Mouse (Mus musculus) lung, adult 18-20 months (tissue): ENCODE measurements around the gene Gm17490.

Source experiments
- DNase-seq, 2 experiments: peaks; one replicate each; pipeline ENCODE4 v3.0.0; 2022; ENCODE audit warnings: mixed read lengths in 2 of 2

Gm17490 gene

DNA sequence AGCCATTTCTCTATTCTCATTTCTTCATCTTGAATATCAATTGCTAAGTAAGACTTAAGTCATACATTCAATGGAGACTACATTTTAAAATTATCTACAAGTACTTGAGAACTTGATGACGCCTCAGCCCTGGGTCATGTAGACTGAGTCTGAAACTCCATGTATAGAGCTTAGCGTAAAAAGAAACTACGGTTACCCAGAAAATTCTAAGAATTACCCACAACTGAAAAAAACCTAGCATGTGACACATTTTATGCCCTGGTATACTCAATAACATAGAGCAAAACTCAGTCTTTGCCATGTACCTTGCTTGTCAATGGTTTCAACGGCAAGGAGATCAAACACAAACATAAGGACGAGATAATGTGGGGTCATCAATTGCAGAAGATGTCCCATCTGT is at the start of gene Gm17490:
TSS of gene Gm17490 (minus strand) at position 375 of the 400 bp plus-strand sequence.
- no peak for DNase-seq

DNA sequence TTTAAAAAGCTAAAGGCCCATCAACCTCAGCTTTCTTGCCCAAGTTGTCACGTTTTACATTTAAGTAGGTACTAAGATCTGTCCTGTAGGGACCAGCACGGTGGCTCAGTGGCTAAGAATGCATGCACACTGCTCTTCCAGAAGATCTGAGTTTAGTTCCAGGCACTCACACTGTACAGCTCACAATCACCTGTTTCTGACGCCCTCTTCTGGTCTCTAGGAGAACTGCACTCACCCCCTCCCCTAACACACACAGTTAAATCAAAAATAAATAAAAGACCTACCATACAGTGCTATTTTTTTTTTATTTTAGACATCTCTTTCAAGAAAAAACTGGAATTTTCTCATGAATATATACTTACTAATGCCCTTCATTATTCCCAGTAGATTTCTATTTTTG is 46.1 kb upstream of the Gm17490 start:
- no peak for DNase-seq

DNA sequence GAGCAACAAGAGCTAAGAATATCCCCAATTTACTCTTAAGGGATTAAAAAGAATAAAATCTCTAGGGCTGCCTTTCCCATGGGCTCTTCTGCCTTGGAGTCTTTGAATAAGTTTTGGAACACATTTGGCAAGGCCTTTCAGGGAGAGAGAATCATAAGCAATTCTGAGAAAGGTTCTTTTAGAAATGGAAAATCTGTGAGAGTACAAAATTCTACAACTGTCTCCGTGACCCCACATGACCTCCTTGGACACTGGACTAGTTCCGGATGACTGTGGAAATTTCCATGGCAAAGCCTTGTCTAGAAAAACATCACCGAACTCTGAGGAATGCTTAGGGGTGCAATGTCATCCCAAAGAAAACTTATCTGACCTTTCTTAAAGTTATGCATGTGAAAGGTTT is 39.3 kb upstream of the Gm17490 start:
- peak in 1 of 2 experiments; percentile 13 for DNase-seq

DNA sequence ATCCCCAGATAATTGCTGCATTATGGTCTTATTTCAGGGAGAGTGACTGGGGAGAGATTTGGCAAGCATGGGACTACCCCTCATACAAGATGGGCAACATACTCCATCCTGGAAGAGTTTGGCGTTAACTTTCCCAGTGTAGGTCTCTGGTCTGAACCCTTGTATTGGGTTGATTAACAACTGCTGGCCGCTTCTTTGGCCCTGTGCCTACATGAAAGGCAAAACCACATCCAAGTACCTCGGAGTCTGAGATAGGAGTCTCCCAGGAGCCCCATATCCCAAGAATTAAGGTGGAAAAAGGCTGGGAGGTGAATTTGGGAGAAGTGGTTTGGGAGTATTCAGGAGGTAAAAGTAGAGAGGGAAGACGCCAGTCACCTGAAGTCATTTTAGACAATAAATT is 38.7 kb upstream of the Gm17490 start:
- no peak for DNase-seq

DNA sequence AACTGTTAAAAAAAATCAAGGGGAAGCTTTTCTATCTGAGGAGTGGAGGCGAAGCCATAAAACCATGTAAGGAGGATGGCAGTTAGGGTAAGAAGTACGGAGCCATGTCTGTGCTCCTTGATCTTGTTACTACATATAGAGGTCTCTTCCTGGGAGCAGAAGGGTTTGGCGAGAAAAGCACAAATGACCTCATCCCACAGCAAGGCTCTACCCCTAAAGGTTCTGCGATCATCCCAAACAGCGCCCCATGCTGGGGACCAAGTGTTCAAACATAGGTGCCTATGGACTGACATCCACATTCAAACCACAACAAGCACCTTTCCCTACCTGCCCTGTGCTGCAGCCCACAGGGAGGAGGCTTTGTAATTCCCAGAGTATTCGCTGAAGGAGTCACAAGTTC is 38.3 kb upstream of the Gm17490 start:
- DNase-seq, result peak in 1 of 2 experiments; percentile 19

DNA sequence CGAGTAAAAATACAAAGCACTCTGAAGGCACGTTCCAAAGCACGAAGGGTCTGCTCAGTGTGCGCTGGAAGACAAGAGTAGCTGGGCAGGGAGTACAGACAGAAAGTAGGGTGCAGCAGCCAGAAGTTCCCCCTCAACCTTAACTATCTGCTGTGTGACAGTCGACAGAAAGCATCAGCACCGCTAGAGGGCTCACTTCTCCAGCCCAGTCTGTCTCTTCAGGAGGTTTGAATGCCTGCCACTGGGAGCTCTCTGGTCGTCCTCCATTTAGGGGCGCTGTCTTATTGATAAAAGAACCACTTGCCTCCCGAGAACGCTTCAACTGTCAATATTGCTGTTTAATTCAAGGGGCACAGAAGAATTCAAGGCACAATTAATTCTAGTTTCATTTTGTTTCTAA is 37.9 kb upstream of the Gm17490 start:
- peak; percentile 79 to 83 for DNase-seq

DNA sequence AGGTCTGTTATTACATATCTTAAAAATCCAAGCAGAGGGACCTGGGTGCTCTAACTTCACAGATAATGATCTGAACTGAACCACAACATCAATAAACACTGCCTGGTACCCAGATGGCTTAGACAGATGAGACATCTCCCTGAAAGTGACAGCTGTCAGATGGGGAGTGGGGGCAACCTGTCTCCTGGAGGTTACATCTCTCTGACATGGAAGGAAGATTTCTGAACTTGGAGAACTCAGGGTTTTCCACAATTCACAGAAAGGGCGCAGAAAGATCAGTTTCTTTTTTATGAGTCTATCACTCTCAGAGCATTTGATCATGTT is 36.8 kb upstream of the Gm17490 start:
- no peak for DNase-seq

DNA sequence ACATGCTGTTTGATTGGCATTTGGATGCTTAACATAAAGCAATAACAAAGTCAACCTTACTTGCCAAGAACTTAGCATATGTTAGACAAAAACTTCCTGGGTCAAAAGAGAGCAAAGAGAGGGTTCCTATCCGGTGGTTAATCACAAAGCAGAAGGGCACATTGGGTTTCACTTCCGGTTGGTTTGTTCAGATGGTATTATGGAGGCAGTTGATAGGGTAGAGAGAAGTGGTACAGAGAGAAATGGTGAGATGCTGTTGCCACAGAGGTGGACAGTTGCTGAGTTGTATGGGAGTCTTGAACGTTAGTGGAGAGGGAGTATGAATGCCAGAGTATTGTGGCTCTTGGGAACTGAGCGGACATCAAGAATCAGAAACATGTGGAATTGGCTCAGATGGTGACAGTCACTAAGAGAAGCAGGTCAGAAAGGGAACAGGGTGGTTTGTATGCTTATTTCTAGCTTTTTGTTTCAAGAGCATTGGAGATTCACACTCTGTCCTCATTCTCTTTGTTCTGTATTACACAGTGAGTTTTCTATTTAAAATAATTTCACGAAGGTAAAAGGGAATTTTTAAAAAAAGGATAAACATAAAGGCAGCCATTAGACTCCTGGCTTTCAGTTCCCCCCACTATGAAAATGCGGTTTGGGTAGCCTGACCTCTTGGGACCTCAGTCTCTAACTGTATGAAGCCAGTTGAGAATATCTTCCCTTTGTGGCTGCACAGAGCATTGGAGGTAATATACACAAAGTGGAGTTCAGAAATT is 36.3 kb upstream of the Gm17490 start:
- DNase-seq, result no peak

DNA sequence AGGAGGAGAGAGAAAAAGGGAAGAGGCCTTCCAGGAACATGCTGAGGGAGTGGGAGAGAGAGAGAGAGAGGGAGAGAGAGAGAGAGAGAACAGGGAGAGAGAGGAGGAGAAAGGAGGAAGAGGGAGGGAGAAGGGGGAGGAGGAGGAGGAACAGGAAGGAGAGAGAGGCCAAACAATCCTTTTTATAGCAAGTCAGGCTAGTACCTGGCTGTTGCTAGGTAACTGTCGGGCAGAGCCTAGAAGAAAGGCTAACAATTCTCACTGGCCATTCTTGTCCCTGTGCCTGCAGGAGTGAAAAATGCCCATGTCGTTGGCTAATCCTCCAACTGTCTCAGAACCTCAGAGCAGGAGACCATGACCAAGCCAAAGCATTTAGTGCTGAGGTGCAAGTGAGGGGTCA is 33.2 kb upstream of the Gm17490 start:
- DNase-seq, result peak in 1 of 2 experiments; percentile 11

DNA sequence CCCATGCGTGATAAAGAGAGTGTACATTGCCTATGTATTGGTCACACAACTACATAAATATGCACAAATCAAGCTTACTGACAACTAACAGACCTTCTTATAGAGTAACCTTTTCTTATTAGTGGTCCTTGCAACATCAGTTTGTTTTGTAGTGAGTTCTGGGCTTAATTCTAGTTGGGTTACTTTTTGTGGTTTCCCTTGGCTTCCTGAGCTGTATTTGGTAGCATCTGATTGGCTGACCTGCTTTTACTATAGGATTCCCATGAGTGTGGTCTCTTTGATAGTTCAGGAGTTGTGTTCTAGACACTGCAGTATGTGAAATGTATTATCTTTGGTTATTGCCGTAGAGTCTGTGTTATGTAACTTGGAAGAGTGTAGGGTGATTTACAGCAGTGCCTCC is 31.5 kb upstream of the Gm17490 start:
- no peak for DNase-seq

DNA sequence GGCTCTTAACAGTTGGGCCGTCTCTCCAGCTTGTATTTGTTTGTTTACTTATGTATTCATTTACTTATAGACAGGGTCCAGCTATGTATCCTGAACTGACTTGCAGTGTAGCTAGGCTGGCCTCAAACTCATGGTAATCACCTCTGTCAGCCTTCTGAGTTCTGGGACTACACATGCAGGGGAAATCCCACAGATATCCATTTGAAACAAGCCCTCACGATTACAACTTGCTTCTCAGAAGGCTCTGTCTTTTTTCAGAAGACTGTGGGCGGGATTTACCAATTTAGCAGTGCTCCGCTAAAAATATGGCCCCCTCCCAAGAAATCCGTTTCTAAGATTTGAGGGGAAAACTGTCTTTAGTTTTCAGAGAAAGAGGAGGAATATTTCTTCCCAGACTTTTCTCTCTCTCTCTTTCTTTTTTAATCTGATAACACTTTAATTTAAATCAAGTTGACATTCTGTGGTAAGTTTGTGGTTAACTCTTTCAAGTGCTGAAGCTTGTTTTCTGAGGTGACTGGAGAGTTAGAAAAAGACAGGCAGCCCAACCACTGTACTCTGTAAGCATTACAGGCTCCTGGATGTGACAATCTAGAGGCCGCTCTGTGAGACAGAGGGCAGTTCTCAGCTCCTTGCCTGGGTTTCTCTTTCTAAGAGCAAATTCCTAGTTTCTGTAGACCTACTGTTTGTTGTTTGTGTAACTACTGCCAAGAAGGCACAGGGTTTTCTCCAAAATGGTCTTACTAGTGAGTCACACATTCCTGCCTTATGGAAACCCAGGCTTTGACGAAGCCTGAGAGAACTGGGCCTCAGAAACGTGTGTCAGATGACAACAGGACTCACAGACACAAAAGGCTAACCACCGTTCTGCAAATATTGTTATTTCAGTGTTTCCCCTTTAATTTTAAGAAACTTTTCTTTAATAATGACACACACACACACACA is 29.2 kb upstream of the Gm17490 start:
- DNase-seq, result no peak

DNA sequence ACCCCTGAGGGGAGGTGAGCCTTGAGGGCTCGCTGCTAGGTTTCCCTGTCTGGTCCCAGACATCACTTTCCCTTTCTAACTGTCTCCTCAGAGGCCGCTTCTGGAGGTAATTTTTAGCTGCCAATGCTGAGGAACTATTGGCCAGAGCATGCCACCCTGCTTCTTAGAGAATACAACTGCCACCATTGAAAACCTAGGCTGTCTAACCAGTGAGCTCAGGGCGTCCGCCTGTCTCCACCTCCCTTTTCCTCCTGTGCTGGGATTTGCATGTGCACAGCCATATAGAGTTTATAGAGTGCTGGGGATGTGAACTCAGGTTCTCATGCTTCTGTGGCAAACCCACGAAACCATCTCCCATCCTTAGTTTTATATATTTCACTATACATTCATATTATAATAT is 27.7 kb upstream of the Gm17490 start:
- DNase-seq, result no peak

DNA sequence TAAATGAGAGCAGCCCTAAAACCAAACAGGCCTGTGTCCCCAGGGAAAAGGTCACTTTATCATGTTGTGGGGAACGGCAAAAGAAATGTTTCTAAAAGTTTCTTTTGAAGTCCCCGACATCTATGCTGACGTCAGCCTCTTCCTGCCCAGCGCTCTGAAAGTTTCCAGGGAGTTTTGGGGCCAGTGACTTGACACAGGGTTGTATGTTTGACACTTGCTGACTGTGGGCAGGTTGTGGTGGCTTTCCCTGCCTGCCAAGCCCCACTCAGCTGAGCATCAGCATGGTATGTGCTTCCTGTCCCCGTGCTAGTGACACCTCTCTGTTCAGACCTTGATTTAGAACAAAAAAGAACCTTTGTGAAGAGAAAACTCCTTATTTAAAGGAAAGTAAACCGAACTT is 27.3 kb upstream of the Gm17490 start:
- DNase-seq, result peak in 1 of 2 experiments; percentile 21

DNA sequence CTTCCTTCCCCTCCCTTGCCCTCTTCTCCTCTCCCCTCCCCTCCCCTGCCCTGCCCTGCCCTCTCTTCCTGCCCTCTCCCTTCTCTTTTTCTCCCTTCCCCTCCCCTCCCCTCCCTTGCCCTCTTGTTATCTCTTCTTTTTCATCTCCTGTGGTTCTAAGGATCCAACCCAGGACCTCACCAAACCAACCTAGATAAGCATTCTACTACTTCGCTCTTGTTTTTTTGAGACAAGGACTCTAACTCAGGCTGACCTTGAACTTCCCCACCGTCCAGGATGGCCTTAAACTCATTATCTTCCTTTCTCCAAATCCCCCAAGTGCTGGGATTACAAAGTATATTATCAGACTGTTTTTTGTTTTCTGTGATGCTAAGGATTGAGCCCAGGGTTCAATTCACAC is 26.7 kb upstream of the Gm17490 start:
- DNase-seq, result no peak

DNA sequence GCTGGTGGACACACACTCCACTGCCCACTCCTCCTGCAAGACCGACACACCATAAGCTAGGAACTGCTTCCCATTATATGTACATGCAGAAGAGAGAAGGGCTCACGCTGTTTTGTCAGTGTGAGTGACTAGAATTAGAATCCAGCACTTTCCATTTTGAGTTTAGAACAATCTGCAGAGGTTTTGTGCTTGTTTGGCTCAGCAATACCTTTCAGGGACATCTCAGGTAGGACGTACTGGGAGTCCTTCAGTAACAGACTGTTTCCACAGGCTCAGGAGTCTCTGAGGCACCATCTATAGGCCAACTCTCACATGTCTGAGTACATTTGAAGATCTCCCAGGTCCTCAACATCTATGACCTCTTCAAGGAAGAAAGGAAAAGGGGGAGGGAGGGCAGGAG is 26.1 kb upstream of the Gm17490 start:
- DNase-seq, result no peak

DNA sequence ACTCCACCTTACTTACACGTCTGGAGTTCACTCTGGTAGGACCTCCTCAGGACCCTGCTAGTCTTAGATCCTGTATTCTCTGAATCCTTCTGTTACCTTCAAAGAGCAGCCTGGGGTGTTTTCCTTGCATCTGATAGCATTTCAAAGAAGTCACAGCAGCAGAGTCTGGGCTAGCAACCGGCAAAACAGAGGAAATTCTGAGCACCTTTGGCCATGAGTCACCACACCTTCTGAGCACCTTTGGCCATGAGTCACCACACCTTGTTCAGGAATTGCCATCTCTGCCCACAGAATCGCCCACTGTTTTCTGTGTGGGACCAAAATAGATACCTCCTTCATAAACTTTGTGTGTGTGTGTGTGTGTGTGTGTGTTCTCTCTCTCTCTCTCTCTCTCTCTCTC is 25.4 kb upstream of the Gm17490 start:
- DNase-seq, result no peak

DNA sequence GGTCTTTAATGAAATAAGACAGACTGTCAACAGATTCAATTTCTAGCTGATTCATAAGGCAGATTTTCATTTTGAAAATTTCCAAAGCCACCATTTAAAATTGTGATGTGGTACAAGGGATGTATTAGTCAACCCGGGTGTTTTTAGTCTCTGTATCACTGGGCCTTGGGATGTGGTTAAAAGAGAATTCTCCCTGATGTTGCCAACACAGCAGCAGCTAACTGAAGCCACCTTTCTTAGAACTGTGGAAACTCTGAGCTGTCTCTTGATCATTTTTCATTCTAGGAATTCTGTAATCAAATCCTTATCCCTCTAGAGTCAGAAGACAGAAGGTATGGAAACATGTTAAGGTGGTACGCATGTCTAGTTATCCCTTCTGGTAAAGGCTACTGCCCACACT is 19.2 kb upstream of the Gm17490 start:
- DNase-seq, result no peak

DNA sequence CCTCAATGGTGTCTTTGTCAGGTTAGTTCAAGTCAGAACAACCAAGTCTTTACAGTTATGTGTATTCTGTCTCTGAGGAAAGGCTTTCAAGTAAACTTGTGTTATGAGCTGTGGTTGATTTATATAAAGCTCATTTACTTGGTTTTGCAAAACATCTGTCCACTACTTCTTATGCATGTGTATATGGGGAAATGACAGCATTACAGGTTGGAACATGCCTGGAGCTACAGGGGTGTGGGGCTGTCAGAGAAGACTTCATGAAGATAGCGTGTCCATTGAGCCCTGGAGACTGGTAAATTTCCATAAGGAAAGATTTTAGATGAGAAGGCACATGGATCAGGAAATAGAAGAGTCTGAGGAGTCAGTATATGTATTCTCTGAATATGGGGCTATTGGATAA is 18.0 kb upstream of the Gm17490 start:
- DNase-seq, result no peak

DNA sequence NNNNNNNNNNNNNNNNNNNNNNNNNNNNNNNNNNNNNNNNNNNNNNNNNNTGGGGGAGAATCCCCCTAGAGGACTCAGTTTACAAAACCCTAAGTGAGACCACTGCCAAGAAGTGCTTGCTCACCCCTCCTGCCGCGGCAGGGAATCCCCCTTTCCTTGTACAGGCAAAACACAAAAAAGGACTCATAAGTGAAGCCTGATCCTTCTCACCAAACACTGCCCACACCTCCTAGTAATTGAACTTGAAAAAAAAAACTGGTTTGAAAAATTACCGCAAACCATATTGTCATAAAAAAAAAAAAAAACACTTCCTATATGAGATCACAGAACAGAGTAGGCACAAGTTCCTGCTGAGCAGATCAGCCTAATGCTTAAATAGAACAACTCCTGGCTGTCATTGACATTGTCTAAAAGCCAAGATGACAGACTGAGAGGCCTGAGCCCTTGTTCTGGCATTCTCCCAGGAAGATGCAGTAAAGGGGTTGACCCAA is 16.4 kb upstream of the Gm17490 start, which contains the start of gene Il2ra:
TSS of gene Il2ra (plus strand) at position 357 of the 491 bp plus-strand sequence.
- no peak for DNase-seq

DNA sequence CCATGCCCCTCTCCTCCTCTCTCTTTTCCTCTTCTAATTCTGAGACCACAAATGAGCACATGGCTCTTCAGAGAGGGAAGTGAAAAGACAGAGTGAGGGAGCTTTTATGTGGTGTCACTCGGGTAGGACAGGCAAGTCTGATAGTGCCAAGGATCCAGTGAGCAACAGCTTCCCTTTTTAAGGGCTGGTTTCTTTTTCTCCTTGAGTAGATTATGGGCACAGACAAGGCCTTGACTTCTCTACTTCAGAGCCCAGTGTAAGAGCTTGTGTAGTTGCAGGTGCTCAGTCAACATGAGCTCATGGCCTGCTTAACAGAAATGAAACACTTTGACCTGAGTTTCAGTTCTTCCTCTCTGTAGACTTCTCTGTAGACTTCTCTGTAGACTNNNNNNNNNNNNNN is 11.1 kb upstream of the Gm17490 start:
- no peak for DNase-seq

DNA sequence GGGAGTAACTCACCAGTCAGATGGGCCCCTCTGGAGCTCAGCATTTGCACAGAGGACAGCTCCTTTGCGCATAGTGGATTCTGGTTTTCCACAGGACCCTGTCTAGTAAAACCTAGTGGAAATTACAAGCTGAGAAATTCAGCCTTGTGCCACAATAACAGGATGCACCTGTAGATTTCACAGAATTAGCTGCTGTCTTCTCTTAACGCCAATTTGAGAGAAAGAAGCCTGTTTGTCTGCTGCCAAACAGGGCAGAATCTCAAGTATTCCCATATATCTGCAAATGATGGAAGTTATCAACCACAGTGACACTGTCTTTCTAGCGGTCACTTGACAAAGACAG is 10.0 kb upstream of the Gm17490 start:
- DNase-seq, result no peak

DNA sequence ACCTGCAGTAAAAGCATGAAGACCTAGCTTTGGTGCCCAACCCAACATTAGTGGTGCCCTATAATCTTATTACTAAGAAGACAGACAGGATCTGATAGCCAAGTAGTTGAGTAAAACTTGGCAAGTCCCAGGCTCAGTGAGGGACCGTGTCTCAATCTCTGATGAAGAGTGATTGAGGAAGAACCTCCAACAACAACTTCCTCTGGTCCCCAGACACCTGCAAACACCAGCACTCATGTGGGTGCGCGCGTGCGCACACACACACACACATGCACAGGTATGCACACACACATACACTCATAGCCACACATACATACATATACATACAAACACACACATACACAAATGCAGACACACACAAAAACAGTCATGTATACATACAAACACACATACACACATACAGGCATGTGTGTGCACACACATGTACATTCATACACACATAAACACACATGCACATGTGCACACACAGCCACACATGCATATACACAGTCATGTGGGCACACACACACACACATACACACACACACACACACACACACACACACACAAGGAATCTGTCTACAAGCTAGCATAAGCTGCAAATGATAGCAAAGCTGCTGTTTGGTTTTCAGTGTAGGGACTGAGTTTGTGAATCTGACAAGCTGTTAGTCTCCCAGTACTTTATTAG is 9.5 kb upstream of the Gm17490 start:
- DNase-seq, result no peak

DNA sequence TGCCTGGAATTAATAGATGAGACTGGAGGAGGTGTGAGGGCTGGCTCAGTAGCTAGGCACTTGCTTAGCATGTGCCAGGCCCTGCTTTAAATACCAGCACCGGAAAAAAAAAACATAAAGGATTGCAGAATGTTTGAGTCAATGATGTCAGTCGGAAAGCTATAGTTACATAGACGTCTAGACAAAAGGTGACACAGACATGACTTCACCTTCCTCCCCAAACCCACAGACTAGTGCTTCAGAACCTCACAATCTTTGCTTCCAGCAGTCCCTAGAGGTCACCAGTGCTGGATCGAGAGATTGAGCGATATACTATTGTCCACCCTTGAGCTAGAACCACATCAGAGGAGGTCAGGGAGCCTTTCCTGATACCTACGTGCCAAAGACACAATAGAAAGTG is 9.0 kb upstream of the Gm17490 start:
- DNase-seq, result no peak

DNA sequence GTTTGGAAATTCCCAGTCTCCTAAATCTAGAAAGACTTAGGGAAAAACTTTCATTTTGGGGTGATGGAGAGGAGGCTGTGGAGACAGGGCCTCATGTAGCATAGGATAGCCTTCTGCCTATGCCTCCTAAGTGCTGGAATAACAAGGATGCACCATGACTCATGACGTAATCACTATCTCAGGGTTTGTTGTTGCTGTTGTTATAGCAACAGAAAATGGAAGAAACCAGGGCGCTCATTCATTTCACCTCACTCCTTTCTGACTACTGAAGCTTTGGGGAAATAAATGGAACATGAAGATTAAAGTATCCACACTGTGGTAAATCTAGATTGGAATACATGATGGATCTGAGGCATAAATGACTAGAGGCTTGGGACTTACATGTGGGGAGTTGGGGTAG is 2.3 kb downstream of the Gm17490 start:
- DNase-seq, result no peak
